Mouse (Mus musculus) MEL (cell line): ENCODE results near the gene Usp53. TPM values are rescaled to one million over a fixed set of nuclear protein-coding genes. Genes with fewer than 3 reads are reported as not detected.

Source experiments
- DNase-seq: peaks from one replicate; pipeline ENCODE4 v3.0.0; 2011; ENCODE audit warnings: low read depth, low spot score
- H3K27ac ChIP-seq: 2 replicates; pipeline ENCODE4 v1.5.1; 2012; ENCODE audit warnings: low read depth, mild to moderate bottlenecking, control low read depth, low read length, moderate library complexity; ENCODE audit not compliant: control insufficient read depth
- H3K27me3 ChIP-seq, 2 experiments: fragments of 150-350 bp in 1 of 2; sonication (generic) in 1 of 2; 2 replicates each; pipeline ENCODE4 v1.6.1; 2012; ENCODE audit warnings: low read length in 2 of 2, mild to moderate bottlenecking in 2 of 2, improper control_type of control experiment in 1 of 2, moderate library complexity in 1 of 2; ENCODE audit not compliant: insufficient read depth in 2 of 2, control insufficient read depth in 1 of 2
- H3K36me3 ChIP-seq, 2 experiments: 2 replicates each; pipeline ENCODE4 v1.6.1; 2012 to 2014; ENCODE audit warnings: low read length in 2 of 2, improper control_type of control experiment in 1 of 2, inconsistent platforms in 1 of 2, mild to moderate bottlenecking in 1 of 2; ENCODE audit not compliant: insufficient read depth in 2 of 2, control insufficient read depth in 1 of 2
- H3K4me1 ChIP-seq, 2 experiments: fragments of 150-350 bp in 1 of 2; sonication (generic) in 1 of 2; 2 replicates each; pipeline ENCODE4 v1.6.1; 2012; ENCODE audit warnings: low read length in 2 of 2, improper control_type of control experiment in 1 of 2, mild to moderate bottlenecking in 1 of 2; ENCODE audit not compliant: insufficient read depth in 2 of 2, control insufficient read depth in 1 of 2
- H3K4me3 ChIP-seq, 2 experiments: fragments of 150-350 bp in 1 of 2; sonication (generic) in 1 of 2; 2 replicates each; pipeline ENCODE4 v1.5.1; 2012; ENCODE audit warnings: low read depth in 2 of 2, low read length in 2 of 2, mild to moderate bottlenecking in 2 of 2, moderate library complexity in 2 of 2, control low read depth in 1 of 2, improper control_type of control experiment in 1 of 2; ENCODE audit not compliant: control insufficient read depth in 1 of 2, insufficient read depth in 1 of 2
- H3K79me2 ChIP-seq: 2 replicates; pipeline ENCODE4 v1.6.1; 2012; ENCODE audit warnings: mild to moderate bottlenecking, low read length, moderate library complexity; ENCODE audit not compliant: control insufficient read depth, poor library complexity, insufficient read depth
- H3K9ac ChIP-seq: 2 replicates; pipeline ENCODE4 v1.6.1; 2012; ENCODE audit warnings: low read depth, mild to moderate bottlenecking, control low read depth, low read length, moderate library complexity; ENCODE audit not compliant: control insufficient read depth, poor library complexity, severe bottlenecking
- H3K9me3 ChIP-seq: fragments of 150-350 bp; sonication (generic); replicated peaks from 2 replicates; pipeline ENCODE4 v1.6.1; 2012; ENCODE audit warnings: mild to moderate bottlenecking, low read length, improper control_type of control experiment, moderate library complexity; ENCODE audit not compliant: insufficient read depth
- GATA1 ChIP-seq: IDR thresholded peaks from 2 replicates; pipeline ENCODE4 v1.6.1; 2011; ENCODE audit warnings: low read depth, low read length, improper control_type of control experiment
- JUND ChIP-seq: IDR thresholded peaks from 2 replicates; pipeline ENCODE4 v1.6.1; 2011; ENCODE audit warnings: low read depth, mild to moderate bottlenecking, improper control_type of control experiment, low read length
- KAT2A ChIP-seq: conservative IDR thresholded peaks from 2 replicates; pipeline ENCODE4 v1.6.1; 2012; ENCODE audit warnings: low read depth, low read length, improper control_type of control experiment, inconsistent platforms
- MAFK ChIP-seq: IDR thresholded peaks from 2 replicates; pipeline ENCODE4 v1.6.1; 2011; ENCODE audit warnings: low read depth, mild to moderate bottlenecking, low read length, improper control_type of control experiment, borderline replicate concordance
- MAZ ChIP-seq: IDR thresholded peaks from 2 replicates; pipeline ENCODE4 v1.6.1; 2012; ENCODE audit warnings: low read depth, mild to moderate bottlenecking, inconsistent platforms, low read length, improper control_type of control experiment
- MXI1 ChIP-seq: IDR thresholded peaks from 2 replicates; pipeline ENCODE4 v1.6.1; 2011; ENCODE audit warnings: mild to moderate bottlenecking, low read depth, low read length, improper control_type of control experiment
- MYB ChIP-seq: IDR thresholded peaks from 2 replicates; pipeline ENCODE4 v1.6.1; 2011; ENCODE audit warnings: mild to moderate bottlenecking, low read depth, low read length, improper control_type of control experiment
- MYC ChIP-seq: IDR thresholded peaks from 2 replicates; pipeline ENCODE4 v1.6.1; 2011; ENCODE audit warnings: low read depth, mild to moderate bottlenecking, low read length, improper control_type of control experiment, moderate library complexity
- NELFE ChIP-seq: IDR thresholded peaks from 2 replicates; pipeline ENCODE4 v1.6.1; 2011; ENCODE audit warnings: low read depth, low read length, improper control_type of control experiment
- POLR2A ChIP-seq, 2 experiments: IDR thresholded peaks; 2 replicates each; pipeline ENCODE4 v1.6.1; 2011 to 2012; ENCODE audit warnings: low read length in 2 of 2, mild to moderate bottlenecking in 2 of 2, control low read depth in 1 of 2, improper control_type of control experiment in 1 of 2, low read depth in 1 of 2, moderate library complexity in 1 of 2; ENCODE audit not compliant: control insufficient read depth in 1 of 2, insufficient read depth in 1 of 2, poor library complexity in 1 of 2
- POLR2AphosphoS2 ChIP-seq: IDR thresholded peaks from 2 replicates; pipeline ENCODE4 v1.6.1; 2011; ENCODE audit warnings: low read length, improper control_type of control experiment
- RCOR1 ChIP-seq: IDR thresholded peaks from 2 replicates; pipeline ENCODE4 v1.6.1; 2012; ENCODE audit warnings: low read depth, mild to moderate bottlenecking, inconsistent platforms, low read length, improper control_type of control experiment
- TAL1 ChIP-seq: IDR thresholded peaks from 2 replicates; pipeline ENCODE4 v1.6.1; 2012; ENCODE audit warnings: mild to moderate bottlenecking, inconsistent platforms, low read length, moderate library complexity, mixed read lengths
- TBP ChIP-seq: IDR thresholded peaks from 2 replicates; pipeline ENCODE4 v1.8.0; 2011; ENCODE audit warnings: low read depth, low read length, improper control_type of control experiment
- TCF12 ChIP-seq: IDR thresholded peaks from 2 replicates; pipeline ENCODE4 v1.6.1; 2014; ENCODE audit warnings: low read depth, mild to moderate bottlenecking, inconsistent platforms, low read length, improper control_type of control experiment, moderate library complexity
- UBTF ChIP-seq: IDR thresholded peaks from 2 replicates; pipeline ENCODE4 v1.6.1; 2012; ENCODE audit warnings: low read depth, mild to moderate bottlenecking, inconsistent platforms, low read length, improper control_type of control experiment, moderate library complexity, borderline replicate concordance; ENCODE audit not compliant: insufficient read depth
- USF1 ChIP-seq: IDR thresholded peaks from 2 replicates; pipeline ENCODE4 v1.6.1; 2014; ENCODE audit warnings: low read depth, mild to moderate bottlenecking, inconsistent platforms, low read length, improper control_type of control experiment, moderate library complexity
- ZKSCAN1 ChIP-seq: IDR thresholded peaks from 2 replicates; pipeline ENCODE4 v1.6.1; 2012; ENCODE audit warnings: low read depth, mild to moderate bottlenecking, inconsistent platforms, low read length, improper control_type of control experiment, moderate library complexity
- ZNF384 ChIP-seq: IDR thresholded peaks from 2 replicates; pipeline ENCODE4 v1.6.1; 2012; ENCODE audit warnings: low read depth, mild to moderate bottlenecking, inconsistent platforms, low read length, improper control_type of control experiment
- polyA plus RNA-seq, 2 experiments: library from polyadenylated mRNA; stranded (reverse) in 1 of 2; unstranded in 1 of 2; fragments of >175 nt in 1 of 2; fragments of >200 nt in 1 of 2; gene quantifications; 2 replicates each; pipeline versions ENCODE4 v1.2.1 to v1.2.4; 2012; ENCODE audit warnings: low replicate concordance in 2 of 2, low read depth in 1 of 2; ENCODE audit not compliant: insufficient read length in 2 of 2, insufficient read depth in 1 of 2, missing spikeins in 1 of 2
- total RNA-seq: library from RNA; depleted of rRNA; stranded (reverse); fragments of 300-350 nt; gene quantifications from 2 replicates; pipeline ENCODE4 v1.2.3, GENCODE M21; 2012

The Usp53 gene
- total and polyA plus RNA-seq, 3 experiments = 2.0 to 2.7 TPM; not detected in 1

DNA sequence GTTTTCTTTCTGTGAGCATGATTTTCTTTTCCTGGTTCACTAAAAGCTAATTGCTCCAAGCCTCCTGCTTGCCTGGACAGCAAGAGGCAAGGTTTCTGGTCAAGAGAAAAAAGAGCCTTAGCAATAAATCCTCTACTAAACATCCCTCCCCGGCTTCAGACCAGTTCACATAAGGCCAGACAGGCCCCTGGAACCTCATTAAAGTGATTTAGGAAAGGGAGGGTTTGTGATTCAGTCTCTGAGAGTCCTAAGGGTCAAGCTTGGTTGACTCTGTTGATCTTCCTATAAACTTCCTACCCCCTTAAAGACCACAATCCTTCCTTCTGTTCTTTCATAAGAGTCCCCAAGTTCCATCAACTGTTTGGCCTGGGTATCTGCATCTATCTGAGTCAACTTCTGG lies 12.7 kb upstream of the Usp53 start:
- TF ChIP-seq TBP = no peak
- TF ChIP-seq MAFK = no peak
- TF ChIP-seq MYC = no peak
- no peak for TF ChIP-seq NELFE
- TF ChIP-seq KAT2A = no peak
- TF ChIP-seq MXI1 = no peak
- TF ChIP-seq, all 39 proteins: peak for 0
- H3K27me3 ChIP-seq = no peaks in the 10 kb centered on the region; a peak in 2 of 4 replicates
- no peaks in the 10 kb centered on the region for H3K79me2 ChIP-seq
- H3K4me1 ChIP-seq = no peaks in the 10 kb centered on the region
- no peak overlapping the region for H3K9ac ChIP-seq
- H3K27ac ChIP-seq = no peak overlapping the region
- H3K36me3 ChIP-seq = no peaks in the 10 kb centered on the region
- H3K9me3 ChIP-seq = no peaks in the 10 kb centered on the region
- H3K4me3 ChIP-seq = no peak overlapping the region
- no peak for DNase-seq

DNA sequence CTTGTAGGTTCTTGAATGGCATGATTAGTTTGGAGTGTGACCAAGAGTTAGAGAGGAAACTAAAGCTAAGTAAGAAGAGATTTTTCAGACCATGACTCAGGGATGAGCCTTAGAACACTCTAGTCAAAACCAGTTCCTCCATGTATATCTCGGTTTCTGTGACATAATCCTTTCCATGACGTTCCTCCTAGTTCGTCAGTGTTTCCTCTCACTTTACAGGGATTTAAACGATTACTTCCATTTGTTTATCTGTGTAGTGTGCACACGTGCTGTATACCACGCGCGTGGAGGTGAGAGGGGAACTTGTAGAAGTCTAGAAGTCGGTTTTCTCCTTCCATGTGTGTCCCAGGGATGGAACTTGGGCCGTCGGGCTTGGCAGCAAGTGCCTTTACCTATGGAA lies 2.6 kb upstream of the Usp53 start:
- no peak for TF ChIP-seq MYB
- TF ChIP-seq RCOR1 = no peak
- TF ChIP-seq ZNF384 = no peak
- TF ChIP-seq UBTF = no peak
- TF ChIP-seq TCF12 = no peak
- TF ChIP-seq MXI1 = no peak
- TF ChIP-seq ZKSCAN1 = no peak
- no peak for TF ChIP-seq MAZ
- TF ChIP-seq POLR2A (IDR thresholded peaks at IDR 0.05; ENCODE audit: control insufficient read depth in 1 of 2, insufficient read depth in 1 of 2, low read depth in 1 of 2, low read length in 2 of 2, poor library complexity in 1 of 2) = no peak
- no peak for TF ChIP-seq USF1
- TF ChIP-seq JUND = no peak
- TF ChIP-seq POLR2AphosphoS2 = no peak
- TF ChIP-seq MAFK = no peak
- no peak for TF ChIP-seq KAT2A
- TF ChIP-seq GATA1 = no peak
- TF ChIP-seq TAL1 = no peak
- Histone ChIP-seq H3K27me3 (no peaks in the 10 kb centered on the region), H3K27ac (no peak overlapping the region), H3K9ac (no peak overlapping the region), H3K79me2 (peaks cover 3% of the 10 kb centered on the region; the same call in 1 of the 2 replicates), H3K36me3 (peaks cover 0 to 11% of the 10 kb centered on the region in 2 experiments; a peak in 2 of 4 replicates), H3K4me3 (no peak overlapping the region), H3K9me3 (no peaks in the 10 kb centered on the region), H3K4me1 (peaks cover 0 to 7% of the 10 kb centered on the region in 2 experiments; a peak in 1 of 4 replicates)
- DNase-seq = peak; percentile 28
